Mouse (Mus musculus): ENCODE results near the gene Gak.

Gene Gak

DNA sequence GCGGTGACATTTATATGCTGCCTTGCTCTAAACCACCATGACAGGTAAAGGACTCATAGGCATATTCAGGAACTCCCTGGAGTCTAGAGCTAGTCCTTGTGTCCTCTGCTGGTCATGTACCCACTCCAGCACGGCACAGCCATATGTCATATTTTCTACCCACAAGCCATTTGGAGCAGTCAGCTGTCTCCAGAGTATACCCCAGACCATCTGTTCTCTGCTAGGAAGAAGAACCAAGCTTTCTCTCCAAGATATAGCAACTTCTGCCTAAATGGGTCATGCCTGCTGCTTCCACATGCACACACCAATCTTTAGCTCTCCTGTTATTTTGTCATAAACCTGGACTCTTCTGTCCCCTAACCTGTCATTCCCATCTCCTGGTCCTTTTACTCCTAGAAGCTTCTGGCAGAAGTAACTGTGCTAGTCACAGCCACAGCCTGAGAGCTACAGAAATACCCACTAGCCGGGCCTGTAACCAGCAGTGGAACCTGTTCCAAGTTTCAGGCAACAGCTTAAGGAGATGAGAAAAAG lies 48.1 kb downstream of the Gak start:
- DNase-seq, result no peak

DNA sequence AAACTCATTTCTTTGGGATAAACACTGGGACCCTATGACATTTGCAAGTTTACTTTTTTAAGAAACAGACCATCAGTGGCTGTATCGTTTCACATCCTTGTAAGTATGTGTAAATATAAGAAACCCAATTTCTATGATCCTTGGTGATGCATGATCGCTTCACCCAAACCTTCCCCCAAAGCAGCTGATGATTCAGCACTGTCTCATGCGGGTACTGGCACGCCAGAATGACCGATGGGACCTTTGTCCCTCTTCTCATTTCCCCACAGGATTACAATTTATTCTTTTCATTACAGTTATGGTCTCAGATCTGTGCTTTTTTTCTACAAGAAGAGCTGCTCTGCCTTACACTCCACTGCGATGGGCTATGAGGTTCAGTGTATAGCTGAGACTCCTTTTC lies 56.5 kb downstream of the Gak start:
- no peak for DNase-seq

DNA sequence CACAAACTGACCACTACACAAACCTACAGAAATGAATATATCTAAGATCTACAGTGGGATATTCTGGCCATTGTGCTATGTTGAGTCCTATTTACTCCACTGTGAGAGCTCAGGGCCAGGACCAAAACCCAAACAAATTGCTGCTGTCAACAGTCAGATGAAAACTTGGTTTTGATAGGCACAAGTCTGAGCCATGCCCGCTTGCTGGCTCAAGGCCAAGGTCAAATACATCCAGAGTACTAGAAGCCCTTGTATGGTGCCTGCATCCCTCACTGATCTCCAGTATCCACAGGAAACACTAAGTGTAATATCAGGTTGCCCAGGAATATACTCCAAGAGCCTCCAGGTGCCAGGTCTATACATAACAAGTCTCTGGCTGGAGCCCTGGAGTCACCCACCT lies 58.6 kb downstream of the Gak start:
- DNase-seq, result no peak

DNA sequence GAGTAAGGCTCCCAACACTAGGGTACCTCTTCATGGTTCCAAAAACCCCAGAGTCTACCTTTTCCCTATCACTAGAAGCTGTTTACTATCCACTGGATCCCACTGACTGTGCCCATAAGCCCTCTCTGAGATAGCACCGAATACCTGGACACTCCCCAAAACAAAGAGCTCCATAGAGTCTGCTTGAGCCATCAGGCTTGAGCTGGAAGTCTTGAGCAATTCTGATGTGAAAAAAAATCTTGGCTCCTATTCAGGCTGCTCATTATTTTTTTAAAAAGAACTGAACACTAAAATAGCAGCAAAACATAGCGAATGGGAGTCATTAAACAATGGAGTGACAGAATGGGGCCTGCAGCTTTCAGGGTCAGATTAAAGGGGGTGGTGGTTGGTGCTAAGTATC lies 62.5 kb downstream of the Gak start:
- peak; percentile 12 for DNase-seq

DNA sequence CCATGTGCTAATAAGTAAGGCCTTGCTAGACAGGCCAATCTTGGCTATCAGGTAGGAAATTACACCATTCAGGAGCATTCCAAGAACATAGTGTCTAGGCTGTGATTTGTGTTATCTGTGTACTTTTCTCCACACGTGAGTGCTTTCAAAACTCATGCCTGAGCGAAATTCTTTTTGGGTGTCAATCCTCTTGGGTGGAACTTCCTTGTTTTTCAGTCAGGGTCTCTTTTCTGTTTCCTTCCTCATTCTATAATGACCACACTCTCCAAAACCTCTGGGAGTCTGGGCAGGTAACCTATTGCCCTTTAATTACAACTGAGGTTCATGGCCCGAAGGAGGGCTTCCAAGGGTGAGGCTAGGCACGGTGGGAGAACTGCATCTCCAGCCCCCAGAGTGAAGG lies 63.0 kb downstream of the Gak start:
- DNase-seq, result no peak

DNA sequence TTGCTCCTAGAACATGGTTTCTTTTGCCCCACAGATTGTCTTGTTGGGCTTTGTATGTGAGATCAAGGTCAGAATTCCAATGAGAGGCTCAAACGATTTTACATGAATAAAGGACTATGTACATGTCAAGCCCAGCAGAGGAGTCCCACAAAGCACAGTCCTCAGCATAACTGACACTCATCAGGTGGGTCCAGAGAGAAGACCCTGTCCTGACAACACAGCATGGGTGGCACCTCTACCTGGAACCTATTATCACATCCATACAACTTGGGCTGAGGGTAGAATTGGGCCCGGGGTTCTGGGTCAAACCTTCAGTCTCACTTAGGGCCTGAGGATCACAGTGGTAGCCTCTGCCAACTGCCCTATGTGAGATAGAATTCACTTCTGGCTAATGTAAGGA lies 64.2 kb downstream of the Gak start:
- DNase-seq, result no peak

DNA sequence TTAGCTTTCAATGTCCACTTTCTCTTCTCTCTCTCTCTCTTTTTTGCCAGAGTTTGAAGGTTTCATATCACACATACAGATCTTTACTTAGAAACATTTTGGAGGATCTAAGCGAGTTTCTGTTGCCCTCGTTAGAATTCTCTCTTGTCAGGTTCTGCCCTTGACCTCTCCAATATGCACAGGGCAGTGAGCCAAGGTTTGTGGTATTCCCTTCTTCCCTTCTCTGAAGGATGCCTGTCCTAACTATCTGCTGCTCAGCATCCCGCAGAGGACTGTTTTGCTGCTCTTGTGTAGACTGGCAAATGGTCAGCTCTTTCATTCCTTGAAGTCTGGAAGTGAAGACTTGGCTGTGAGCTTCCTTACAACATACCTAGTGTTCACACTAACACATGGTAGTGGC lies 65.2 kb downstream of the Gak start:
- no peak for DNase-seq

DNA sequence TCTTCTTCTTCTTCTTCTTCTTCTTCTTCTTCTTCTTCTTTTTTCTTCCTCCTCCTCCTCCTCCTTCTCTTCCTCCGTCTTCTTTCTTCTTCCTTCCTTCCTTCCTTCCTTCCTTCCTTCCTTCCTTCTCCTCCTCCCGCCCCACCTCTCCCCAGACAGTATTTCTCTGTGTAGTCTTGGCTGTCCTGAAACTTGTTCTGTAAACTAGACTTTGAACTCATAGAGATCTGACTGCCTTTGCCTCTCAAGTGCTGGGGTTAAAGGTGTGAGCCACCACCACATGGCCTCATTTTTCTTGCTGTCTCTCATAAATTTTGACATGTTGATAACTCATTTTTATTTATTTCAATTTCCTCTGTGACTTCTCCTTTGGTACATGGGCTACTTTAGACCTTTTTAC lies 67.1 kb downstream of the Gak start:
- DNase-seq, result peak; percentile 15

DNA sequence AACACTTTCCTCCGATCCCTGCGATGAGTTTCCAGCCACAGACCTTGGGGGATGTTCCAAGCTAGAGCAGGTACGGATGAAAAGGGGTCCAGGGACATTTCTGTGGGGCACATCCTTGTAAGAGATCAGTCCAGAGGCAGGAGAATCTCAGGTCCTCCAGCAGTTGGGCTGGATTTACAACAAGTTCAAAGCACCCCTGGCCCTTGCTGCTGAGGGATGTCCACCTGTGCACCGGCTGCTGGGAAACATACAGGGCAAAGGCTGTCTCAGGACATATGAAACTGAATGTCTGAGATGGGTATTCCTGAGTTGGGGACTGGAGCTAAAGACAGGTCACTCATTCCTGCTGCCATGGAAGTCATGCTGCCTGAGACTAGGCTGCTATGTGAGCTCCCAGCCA lies 72.6 kb downstream of the Gak start:
- no peak for DNase-seq

DNA sequence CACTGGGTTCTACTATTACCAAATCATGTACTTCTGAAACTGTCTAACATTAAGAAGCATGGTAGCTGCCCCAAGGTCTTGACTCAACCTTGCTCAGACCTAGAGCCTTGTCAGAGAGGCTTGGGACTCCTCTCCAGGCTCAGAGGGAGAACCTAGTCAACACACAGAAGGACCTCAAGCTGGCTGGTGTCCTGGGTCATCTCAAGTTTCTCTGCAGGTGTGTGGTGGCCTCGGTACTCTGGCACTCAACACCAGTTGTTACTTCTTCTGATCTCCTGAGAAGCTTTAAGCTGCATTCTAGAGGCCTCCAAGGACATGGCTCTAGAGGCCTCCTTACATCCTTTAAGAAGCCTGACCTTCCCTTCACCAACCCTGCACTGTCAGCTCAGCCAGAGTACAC lies 75.5 kb downstream of the Gak start:
- no peak for DNase-seq

DNA sequence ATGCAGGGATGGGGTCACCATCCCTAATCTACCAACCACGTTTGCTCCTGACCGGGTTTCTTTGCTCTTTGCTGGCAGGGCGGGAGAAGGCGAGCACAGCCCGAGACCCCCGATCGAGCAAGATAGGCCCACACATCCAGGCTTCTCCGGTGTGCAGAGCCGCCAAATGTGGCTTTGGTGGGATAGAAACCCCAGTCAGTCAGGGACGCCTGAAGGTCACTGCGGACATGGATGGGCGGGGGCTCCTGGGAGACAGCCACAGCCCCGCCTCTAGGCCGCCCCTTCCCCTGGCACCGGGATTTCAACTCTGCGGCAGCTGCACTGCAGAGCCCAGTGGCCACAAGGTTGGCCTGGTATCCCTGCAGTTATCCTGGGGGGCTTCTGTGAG lies 79.4 kb downstream of the Gak start:
- DNase-seq, result no peak

DNA sequence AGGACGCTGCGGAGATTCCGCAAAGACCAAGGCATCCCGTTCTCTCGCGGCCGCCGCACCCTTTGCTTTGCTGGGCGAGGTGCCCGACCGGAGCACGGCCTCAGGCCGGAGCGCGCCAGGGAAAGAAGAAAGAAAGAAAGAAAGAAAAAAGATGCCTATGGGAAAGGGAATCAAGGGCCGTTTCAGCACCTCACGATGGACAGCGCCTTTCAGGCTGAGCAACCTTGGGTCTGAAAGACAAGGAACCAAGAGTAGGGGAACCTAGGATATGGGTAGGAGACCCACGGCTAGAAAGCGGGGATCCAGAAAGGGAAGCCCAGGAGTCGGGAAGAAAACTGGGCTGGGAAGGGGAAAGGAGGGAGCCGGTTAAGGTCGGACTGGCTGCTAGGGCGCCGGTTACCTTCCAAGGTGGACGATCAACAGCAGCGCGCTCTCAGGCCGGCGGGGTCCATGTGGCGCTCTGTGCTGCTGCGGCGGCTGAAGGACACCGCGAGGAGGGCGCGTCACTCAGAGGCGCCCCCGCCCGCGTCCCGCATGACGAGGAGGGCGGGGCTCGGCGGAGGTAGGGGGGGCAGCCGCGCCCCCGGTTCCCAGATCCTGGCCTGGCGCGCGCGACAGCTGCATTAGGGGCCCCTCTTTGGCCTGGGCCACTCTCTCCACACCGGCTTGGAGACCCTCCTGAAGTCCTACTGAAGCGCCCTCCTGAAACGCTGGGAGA lies 79.9 kb downstream of the Gak start, which contains the start of gene Cplx1:
TSS of gene Cplx1 (minus strand) at position 536 of the 718 bp plus-strand sequence.
- peak; percentile 42 for DNase-seq

DNA sequence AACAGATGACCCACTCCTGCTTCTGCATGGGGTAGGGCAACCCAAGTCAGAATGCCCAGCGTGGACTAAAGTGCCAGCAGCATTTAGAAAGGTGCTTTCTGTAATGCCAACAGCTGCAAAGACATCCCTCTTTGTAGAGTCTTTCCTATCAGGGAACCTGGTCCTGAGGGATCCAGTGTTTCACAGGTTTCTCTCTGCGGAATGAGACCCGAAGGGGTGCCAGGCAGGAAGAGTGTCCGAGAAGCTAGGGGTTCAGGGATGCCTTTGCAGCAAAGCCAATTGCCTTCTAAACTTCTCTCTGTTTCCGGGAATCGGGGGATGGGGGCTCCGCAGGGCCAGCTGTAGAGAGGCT lies 80.4 kb downstream of the Gak start:
- DNase-seq, result no peak

DNA sequence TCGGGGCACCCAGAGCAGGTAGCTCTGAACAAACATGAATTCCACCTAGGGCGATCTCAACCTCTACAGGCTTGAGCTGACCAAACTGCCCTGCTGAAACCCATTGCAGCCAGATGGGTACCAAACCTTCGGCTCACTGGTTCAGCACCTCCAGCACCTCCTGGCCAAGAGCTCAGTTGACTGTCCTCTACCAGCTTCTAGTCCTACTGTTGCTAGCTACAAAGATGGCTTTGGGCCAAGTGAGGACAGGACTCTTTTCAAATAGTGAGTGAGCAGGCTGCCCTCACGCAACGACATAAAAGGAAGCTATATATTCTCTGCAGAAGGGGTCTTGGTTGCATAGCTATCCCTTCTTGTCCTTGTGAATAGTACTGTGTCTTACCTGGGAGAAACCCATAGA lies 81.9 kb downstream of the Gak start:
- no peak for DNase-seq

DNA sequence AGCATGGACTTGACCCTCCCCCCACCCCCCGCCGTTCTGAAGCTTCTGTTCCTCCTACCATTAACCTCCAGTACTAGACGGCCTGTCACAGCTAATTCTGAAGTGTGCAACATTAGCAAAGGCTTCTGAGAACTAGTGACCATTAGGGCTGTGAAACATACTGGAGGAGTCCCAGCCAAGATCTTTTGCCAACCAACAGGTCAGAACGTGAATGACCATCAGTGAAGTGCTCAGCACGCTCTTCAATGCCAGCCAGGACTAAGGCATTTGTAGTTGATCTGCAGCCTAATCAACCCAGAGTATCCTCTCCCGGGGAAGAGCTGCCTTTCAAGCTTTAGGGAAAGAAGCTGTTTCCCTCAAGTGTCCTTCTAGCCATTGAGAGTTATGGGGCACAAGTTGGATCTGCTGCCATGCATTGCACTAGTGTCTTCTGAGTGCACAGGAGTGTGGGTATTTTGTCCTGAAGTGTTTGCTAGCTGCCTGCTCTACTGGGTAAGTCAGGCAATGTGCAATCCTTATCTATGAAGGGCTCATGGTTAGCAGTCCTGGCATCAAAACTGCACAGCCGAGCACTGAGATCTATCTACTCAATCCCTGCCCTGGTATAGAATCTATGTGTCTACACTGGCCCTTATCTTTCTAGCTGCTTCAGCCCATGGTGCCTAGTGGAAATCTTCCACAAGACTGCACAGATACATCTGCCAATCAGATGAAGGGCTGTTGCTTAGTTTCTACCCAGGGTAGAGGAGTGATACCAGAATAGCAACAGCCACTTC lies 85.9 kb downstream of the Gak start:
- no peak for DNase-seq

DNA sequence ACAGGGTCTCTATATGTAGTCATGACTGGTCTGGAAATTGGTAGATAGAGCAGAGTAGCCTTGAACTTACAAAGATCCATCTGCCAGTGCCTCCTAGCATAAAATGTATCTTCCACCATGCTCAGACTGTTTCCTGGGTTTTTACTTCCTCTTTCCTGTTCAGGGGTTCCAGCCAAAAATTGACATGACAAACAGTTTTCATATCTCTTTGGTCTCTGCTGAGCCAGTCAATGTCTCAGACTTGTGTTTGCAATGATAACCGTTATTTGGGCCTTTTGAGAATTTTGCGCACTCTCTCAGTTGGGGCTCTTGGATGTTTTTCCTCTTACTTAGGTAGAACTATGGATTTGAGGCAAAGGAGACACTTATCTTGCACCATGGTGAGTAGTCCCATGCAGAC lies 95.4 kb downstream of the Gak start:
- DNase-seq, result no peak

DNA sequence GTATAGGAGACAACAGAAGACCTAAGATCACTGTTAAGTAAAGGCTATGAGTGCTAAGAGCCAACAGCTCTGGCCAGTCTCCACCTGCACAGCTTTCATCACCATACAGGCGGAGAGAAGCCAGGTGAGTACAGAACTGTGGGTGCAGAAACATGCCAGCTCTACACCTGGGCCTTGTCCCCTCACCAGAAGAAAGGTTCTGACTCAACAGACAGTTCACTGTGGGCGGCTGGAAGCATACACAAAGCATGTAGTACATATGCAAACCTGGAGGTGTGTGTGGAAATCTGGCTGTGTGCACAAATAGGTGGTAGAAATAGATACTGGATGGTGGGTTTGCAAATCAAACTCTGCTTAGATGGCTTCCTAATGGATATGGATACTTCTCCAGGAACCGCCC lies 107.0 kb downstream of the Gak start:
- DNase-seq, result no peak

DNA sequence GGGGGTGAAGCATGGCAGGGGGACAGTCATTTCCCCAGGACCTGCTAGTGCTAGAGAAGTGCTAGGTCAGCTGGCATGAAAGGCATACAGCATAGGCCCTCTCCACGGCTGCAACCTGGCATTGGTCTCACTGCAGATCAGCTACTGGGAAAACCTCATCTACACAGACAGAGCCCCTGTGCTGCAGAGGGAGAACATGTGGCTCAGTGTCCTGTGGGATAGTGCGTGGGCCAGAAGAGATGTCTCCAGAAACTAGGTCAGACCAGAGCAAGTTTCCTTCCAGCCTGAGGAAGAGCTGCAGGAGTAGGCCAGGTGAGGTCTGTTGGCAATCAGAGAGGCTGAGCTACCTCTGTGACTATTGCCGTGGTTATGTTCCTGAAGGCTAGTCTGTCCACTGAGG lies 107.7 kb downstream of the Gak start:
- no peak for DNase-seq

DNA sequence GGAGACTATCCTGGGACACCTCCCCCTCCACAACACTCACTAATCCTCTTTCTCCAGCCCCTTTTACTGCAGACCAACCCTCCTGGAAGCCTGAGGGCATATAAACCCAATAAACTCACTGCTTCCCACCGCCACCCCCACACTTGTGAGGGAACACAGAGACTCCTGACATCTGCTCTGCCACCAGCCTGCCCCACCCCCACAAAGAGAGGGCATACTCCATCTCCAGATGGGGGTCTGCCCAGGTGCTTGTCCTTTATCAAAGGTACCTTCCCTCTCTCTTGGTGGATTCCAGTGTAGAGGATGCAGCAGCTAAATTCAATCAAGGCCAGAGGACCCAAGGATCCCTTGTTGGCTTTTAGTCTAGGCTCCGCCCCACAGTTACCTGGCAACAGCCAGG lies 108.5 kb downstream of the Gak start:
- no peak for DNase-seq

DNA sequence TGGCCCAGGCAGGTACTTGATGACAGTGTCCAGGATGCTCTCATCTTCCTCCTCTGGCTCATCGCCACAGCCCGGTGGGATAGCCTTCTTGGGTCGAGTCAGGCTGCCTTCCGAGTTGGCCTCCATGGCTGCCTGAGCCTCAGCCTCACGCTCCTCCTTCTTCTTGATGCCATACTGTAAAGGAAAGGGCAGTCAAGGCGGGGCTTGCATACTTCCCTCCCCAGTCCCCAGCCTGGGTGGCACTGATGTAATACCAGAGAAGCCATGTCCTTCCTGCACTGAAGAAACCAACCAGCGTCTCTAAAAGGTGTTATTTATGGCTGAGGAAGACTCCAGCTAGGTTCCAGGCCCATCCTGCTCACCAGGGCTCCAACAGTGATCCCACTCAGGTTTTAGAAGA lies 109.4 kb downstream of the Gak start:
- DNase-seq, result no peak
